Mouse (Mus musculus) megakaryocyte, embryonic 14.5 days (primary cell): ENCODE measurements at regions not wholly inside any gene's neighbourhood (a gene's known extent, or its start where the extent isn't known, plus 50 kb on each side); places are given as distances from the start of the nearest gene placed in this dataset.

ENCODE experiments used
- H3K27me3 ChIP-seq: replicated peaks from 2 replicates; pipeline ENCODE3; 2012; ENCODE audit warnings: inconsistent platforms
- H3K36me3 ChIP-seq: replicated peaks from 2 replicates; pipeline ENCODE3; 2012; ENCODE audit warnings: low read length, inconsistent platforms, mixed read lengths
- H3K4me1 ChIP-seq: 2 replicates; pipeline ENCODE4 v1.6.1; 2012; ENCODE audit warnings: inconsistent platforms
- H3K4me3 ChIP-seq: replicated peaks from 2 replicates; pipeline ENCODE3; 2012; ENCODE audit warnings: moderate library complexity, mild to moderate bottlenecking, inconsistent platforms
- H3K9me3 ChIP-seq: 2 replicates; pipeline ENCODE4 v1.6.1; 2012; ENCODE audit warnings: inconsistent platforms
- FLI1 ChIP-seq: IDR thresholded peaks from 2 replicates; pipeline ENCODE4 v1.6.1; 2012; ENCODE audit warnings: low read length, inconsistent platforms, mixed read lengths
- GATA1 ChIP-seq: IDR thresholded peaks from 3 replicates; pipeline ENCODE4 v1.6.1; 2012; ENCODE audit warnings: mixed read lengths, low read length, inconsistent platforms, borderline replicate concordance

GRCm38 (mm10) chr5:28571347-28571998, 104.4 kb upstream of the Shh start:
- peaks cover 11% of the 10 kb centered on the region for H3K9me3 ChIP-seq
- no peaks in the 10 kb centered on the region for H3K27me3 ChIP-seq
- TF ChIP-seq FLI1 (no peak), GATA1 (no peak)
- no peaks in the 10 kb centered on the region for H3K36me3 ChIP-seq
- H3K4me3 ChIP-seq, result no peak overlapping the region
- H3K4me1 ChIP-seq, result no peaks in the 10 kb centered on the region

GRCm38 (mm10) chr5:28568417-28568816, 101.4 kb upstream of the Shh start:
- H3K36me3 ChIP-seq, result no peaks in the 10 kb centered on the region
- no peak for TF ChIP-seq GATA1
- H3K4me1 ChIP-seq, result no peaks in the 10 kb centered on the region
- H3K9me3 ChIP-seq, result peaks cover 11% of the 10 kb centered on the region
- no peaks in the 10 kb centered on the region for H3K27me3 ChIP-seq
- no peak overlapping the region for H3K4me3 ChIP-seq

GRCm38 (mm10) chr5:28567341-28567905, 100.4 kb upstream of the Shh start:
- TF ChIP-seq FLI1 (no peak), GATA1 (no peak)
- H3K4me3 ChIP-seq, result no peak overlapping the region
- H3K4me1 ChIP-seq, result no peaks in the 10 kb centered on the region
- H3K9me3 ChIP-seq, result peaks cover 5% of the 10 kb centered on the region
- no peaks in the 10 kb centered on the region for H3K36me3 ChIP-seq
- no peaks in the 10 kb centered on the region for H3K27me3 ChIP-seq

- H3K4me1 ChIP-seq, result no peaks in the 10 kb centered on the region
- 0 out of 2 replicates have a peak, but pooled peaks cover 3% of the 10 kb centered on the region for H3K9me3 ChIP-seq
- H3K27me3 ChIP-seq, result no peaks in the 10 kb centered on the region
- TF ChIP-seq FLI1, result no peak
- no peak for TF ChIP-seq GATA1
- H3K4me3 ChIP-seq, result no peak overlapping the region
- no peaks in the 10 kb centered on the region for H3K36me3 ChIP-seq
Measured at GRCm38 (mm10) chr5:28563401-28563800, 96.3 kb upstream of the Shh start.

- no peaks in the 10 kb centered on the region for H3K36me3 ChIP-seq
- TF ChIP-seq GATA1, result no peak
- no peak for TF ChIP-seq FLI1
- H3K9me3 ChIP-seq, result 0 out of 2 replicates have a peak, but pooled peaks cover 3% of the 10 kb centered on the region
- H3K27me3 ChIP-seq, result no peaks in the 10 kb centered on the region
- H3K4me3 ChIP-seq, result peak overlapping the region; percentile 54
- no peaks in the 10 kb centered on the region for H3K4me1 ChIP-seq
Measured at GRCm38 (mm10) chr5:28562917-28563316, 95.9 kb upstream of the Shh start.

GRCm38 (mm10) chr5:28553543-28553942, 86.5 kb upstream of the Shh start:
- no peaks in the 10 kb centered on the region for H3K4me1 ChIP-seq

GRCm38 (mm10) chr5:28530202-28530855, 63.3 kb upstream of the Shh start:
- H3K9me3 ChIP-seq, result no peaks in the 10 kb centered on the region
- H3K27me3 ChIP-seq, result peaks cover 2% of the 10 kb centered on the region
- TF ChIP-seq GATA1 (no peak), FLI1 (no peak)

More at GRCm38 (mm10) chr5:28553543-28553942, 86.5 kb upstream of the Shh start:
- H3K4me3 ChIP-seq, result no peak overlapping the region
- TF ChIP-seq FLI1 (no peak), GATA1 (no peak)
- no peaks in the 10 kb centered on the region for H3K9me3 ChIP-seq
- H3K36me3 ChIP-seq, result no peaks in the 10 kb centered on the region
- no peaks in the 10 kb centered on the region for H3K27me3 ChIP-seq

GRCm38 (mm10) chr5:28526435-28526834, 59.4 kb upstream of the Shh start:
- Histone ChIP-seq H3K4me3 (no peak overlapping the region), H3K36me3 (no peaks in the 10 kb centered on the region), H3K4me1 (no peaks in the 10 kb centered on the region), H3K9me3 (no peaks in the 10 kb centered on the region), H3K27me3 (peaks cover 2% of the 10 kb centered on the region)
- no peak for TF ChIP-seq GATA1
- no peak for TF ChIP-seq FLI1

More at GRCm38 (mm10) chr5:28530202-28530855, 63.3 kb upstream of the Shh start:
- no peaks in the 10 kb centered on the region for H3K4me1 ChIP-seq
- H3K4me3 ChIP-seq, result no peak overlapping the region
- H3K36me3 ChIP-seq, result no peaks in the 10 kb centered on the region

GRCm38 (mm10) chr5:28520800-28521707, 54.0 kb upstream of the Shh start:
- Histone ChIP-seq H3K4me3 (no peak overlapping the region), H3K9me3 (no peaks in the 10 kb centered on the region), H3K27me3 (no peaks in the 10 kb centered on the region), H3K4me1 (no peaks in the 10 kb centered on the region), H3K36me3 (no peaks in the 10 kb centered on the region)
- TF ChIP-seq GATA1 (no peak), FLI1 (no peak)
